Mouse (Mus musculus) CH12.LX (cell line): ENCODE measurements at regions not wholly inside any gene's neighbourhood (a gene's known extent, or its start where the extent isn't known, plus 50 kb on each side); places are given as distances from the start of the nearest gene placed in this dataset.

ENCODE experiments used
- DNase-seq: peaks from one replicate; pipeline ENCODE4 v3.0.0-alpha.2; 2013; ENCODE audit errors: extremely low read depth
- H3K27ac ChIP-seq: 2 replicates; pipeline ENCODE4 v1.5.1; 2012; ENCODE audit warnings: low read depth, mild to moderate bottlenecking, control low read depth, moderate library complexity; ENCODE audit not compliant: insufficient read depth
- H3K27me3 ChIP-seq: replicated peaks from 2 replicates; pipeline ENCODE3; 2012; ENCODE audit warnings: inconsistent platforms
- H3K36me3 ChIP-seq, 2 experiments: replicated peaks in 1 of 2; 2 replicates each; pipeline versions ENCODE3 to v1.6.1; 2012; ENCODE audit warnings: inconsistent platforms in 1 of 2, low read length in 1 of 2, mild to moderate bottlenecking in 1 of 2, mixed read lengths in 1 of 2, moderate library complexity in 1 of 2; ENCODE audit not compliant: control insufficient read depth in 1 of 2, insufficient read depth in 1 of 2
- H3K4me1 ChIP-seq, 2 experiments: 2 replicates each; pipeline ENCODE4 v1.6.1; 2012; ENCODE audit warnings: inconsistent platforms in 1 of 2, moderate library complexity in 1 of 2; ENCODE audit not compliant: insufficient read depth in 2 of 2, control insufficient read depth in 1 of 2
- H3K4me2 ChIP-seq: 2 replicates; pipeline ENCODE4 v1.6.1; 2012; ENCODE audit warnings: low read depth, mild to moderate bottlenecking, control low read depth; ENCODE audit not compliant: poor library complexity, insufficient read depth, severe bottlenecking
- H3K4me3 ChIP-seq, 3 experiments: fragments of 150-350 bp in 1 of 3; sonication (generic) in 1 of 3; replicated peaks in 1 of 3; 2 replicates each; pipeline versions ENCODE3 to v1.5.1; 2011 to 2012; ENCODE audit warnings: low read depth in 2 of 3, low read length in 2 of 3, mild to moderate bottlenecking in 2 of 3, moderate library complexity in 2 of 3, control low read depth in 1 of 3, improper control_type of control experiment in 1 of 3, inconsistent platforms in 1 of 3, mixed read lengths in 1 of 3; ENCODE audit not compliant: poor library complexity in 1 of 3
- H3K79me2 ChIP-seq: replicated peaks from 2 replicates; pipeline ENCODE4 v1.6.1; 2012; ENCODE audit warnings: mild to moderate bottlenecking, moderate library complexity; ENCODE audit not compliant: control insufficient read depth, poor library complexity, insufficient read depth, severe bottlenecking; ENCODE audit errors: extremely low read depth
- H3K9ac ChIP-seq: 2 replicates; pipeline ENCODE4 v1.6.1; 2012; ENCODE audit warnings: low read depth, mild to moderate bottlenecking, control low read depth, moderate library complexity; ENCODE audit not compliant: insufficient read depth
- H3K9me3 ChIP-seq: replicated peaks from 2 replicates; pipeline ENCODE3; 2012; ENCODE audit warnings: low read length, inconsistent platforms, mixed read lengths
- BHLHE40 ChIP-seq: IDR thresholded peaks from 2 replicates; pipeline ENCODE4 v1.6.1; 2011; ENCODE audit warnings: mild to moderate bottlenecking, low read depth, low read length, improper control_type of control experiment
- CHD1 ChIP-seq: IDR thresholded peaks from 2 replicates; pipeline ENCODE4 v1.6.1; 2012; ENCODE audit warnings: low read depth, low read length, improper control_type of control experiment, inconsistent platforms
- CHD2 ChIP-seq: IDR thresholded peaks from 2 replicates; pipeline ENCODE4 v1.6.1; 2011; ENCODE audit warnings: low read length, improper control_type of control experiment
- CTCF ChIP-seq, 2 experiments: IDR thresholded peaks in 1 of 2; conservative IDR thresholded peaks in 1 of 2; 2 replicates each; pipeline ENCODE4 v1.5.1; 2011 to 2012; ENCODE audit warnings: low read depth in 2 of 2, low read length in 2 of 2, improper control_type of control experiment in 1 of 2, inconsistent platforms in 1 of 2, mild to moderate bottlenecking in 1 of 2, moderate library complexity in 1 of 2
- ELF1 ChIP-seq: IDR thresholded peaks from 2 replicates; pipeline ENCODE4 v1.6.1; 2014; ENCODE audit warnings: low read depth, mild to moderate bottlenecking, inconsistent platforms, low read length, improper control_type of control experiment
- EP300 ChIP-seq: IDR thresholded peaks from 2 replicates; pipeline ENCODE4 v1.6.1; 2011; ENCODE audit warnings: low read length, improper control_type of control experiment
- JUND ChIP-seq: conservative IDR thresholded peaks from 2 replicates; pipeline ENCODE4 v1.6.1; 2011; ENCODE audit warnings: low read depth, low read length, improper control_type of control experiment
- KAT2A ChIP-seq: IDR thresholded peaks from 2 replicates; pipeline ENCODE4 v1.6.1; 2012; ENCODE audit warnings: low read length, improper control_type of control experiment, inconsistent platforms; ENCODE audit not compliant: insufficient replicate concordance
- MAFK ChIP-seq: IDR thresholded peaks from 2 replicates; pipeline ENCODE4 v1.6.1; 2011; ENCODE audit warnings: low read length, improper control_type of control experiment; ENCODE audit not compliant: insufficient replicate concordance
- MAX ChIP-seq: IDR thresholded peaks from 2 replicates; pipeline ENCODE4 v1.6.1; 2011; ENCODE audit warnings: low read length, improper control_type of control experiment
- MAZ ChIP-seq: IDR thresholded peaks from 2 replicates; pipeline ENCODE4 v1.6.1; 2012; ENCODE audit warnings: low read depth, mild to moderate bottlenecking, inconsistent platforms, low read length, improper control_type of control experiment, moderate library complexity
- MXI1 ChIP-seq: IDR thresholded peaks from 2 replicates; pipeline ENCODE4 v1.6.1; 2011; ENCODE audit warnings: mild to moderate bottlenecking, low read depth, low read length, improper control_type of control experiment
- NELFE ChIP-seq: IDR thresholded peaks from 2 replicates; pipeline ENCODE4 v1.6.1; 2011; ENCODE audit warnings: low read depth, low read length, improper control_type of control experiment
- PAX5 ChIP-seq: IDR thresholded peaks from 2 replicates; pipeline ENCODE4 v1.6.1; 2012; ENCODE audit warnings: low read length, inconsistent platforms, mixed read lengths
- POLR2A ChIP-seq: IDR thresholded peaks from 2 replicates; pipeline ENCODE4 v1.6.1; 2011; ENCODE audit warnings: low read depth, mild to moderate bottlenecking, improper control_type of control experiment, low read length
- RAD21 ChIP-seq: IDR thresholded peaks from 2 replicates; pipeline ENCODE4 v1.6.1; 2011; ENCODE audit warnings: low read depth, mild to moderate bottlenecking, low read length, improper control_type of control experiment, moderate library complexity
- RCOR1 ChIP-seq: conservative IDR thresholded peaks from 2 replicates; pipeline ENCODE4 v1.6.1; 2012; ENCODE audit warnings: low read depth, mild to moderate bottlenecking, inconsistent platforms, low read length, improper control_type of control experiment
- SIN3A ChIP-seq: IDR thresholded peaks from 2 replicates; pipeline ENCODE4 v1.6.1; 2012; ENCODE audit warnings: low read length, improper control_type of control experiment, inconsistent platforms
- SMC3 ChIP-seq: IDR thresholded peaks from 2 replicates; pipeline ENCODE4 v1.6.1; 2011; ENCODE audit warnings: low read depth, low read length, improper control_type of control experiment
- TBP ChIP-seq: conservative IDR thresholded peaks from 2 replicates; pipeline ENCODE4 v1.6.1; 2011; ENCODE audit warnings: low read depth, low read length, improper control_type of control experiment
- UBTF ChIP-seq: IDR thresholded peaks from 2 replicates; pipeline ENCODE4 v1.6.1; 2012; ENCODE audit warnings: low read depth, mild to moderate bottlenecking, inconsistent platforms, low read length, improper control_type of control experiment, moderate library complexity
- ZMIZ1 ChIP-seq: IDR thresholded peaks from 2 replicates; pipeline ENCODE4 v1.6.1; 2012; ENCODE audit warnings: low read depth, mild to moderate bottlenecking, inconsistent platforms, low read length, improper control_type of control experiment
- dilution Hi-C: fragments of 300-500 bp; cut with MboI; formaldehyde crosslinking; loops from 2 replicates; pipeline ENCODE4 v1.14.3; 2020; ENCODE audit warnings: low sequenced_read_pairs; ENCODE audit not compliant: extremely low pct_unique_long_range_greater_than_20kb, extremely low pct_ligation_motif_present
- in situ Hi-C: fragments of 300-500 bp; cut with MboI; formaldehyde crosslinking; loops from 3 replicates; pipeline ENCODE4 v1.14.3; 2019; ENCODE audit warnings: low sequenced_read_pairs, low pct_ligation_motif_present, low pct_unique_long_range_greater_than_20kb, mixed read lengths

GRCm38 (mm10) chr4:153742241-153742640 lies 214.8 kb upstream of the A430005L14Rik start:
- no peak for DNase-seq
- no peaks in the 10 kb centered on the region for H3K36me3 ChIP-seq
- H3K79me2 ChIP-seq = no peaks in the 10 kb centered on the region
- dilution Hi-C loops = no loop called here
- no peak overlapping the region for H3K9ac ChIP-seq
- H3K27me3 ChIP-seq = no peaks in the 10 kb centered on the region
- no peak overlapping the region for H3K4me3 ChIP-seq
- peaks cover 39% of the 10 kb centered on the region for H3K9me3 ChIP-seq
- TF ChIP-seq MAX = no peak
- no peak for TF ChIP-seq PAX5
- TF ChIP-seq MAFK = no peak
- TF ChIP-seq BHLHE40 = no peak
- TF ChIP-seq ELF1 = no peak
- TF ChIP-seq TBP = no peak
- no peak for TF ChIP-seq NELFE
- no peak for TF ChIP-seq SIN3A
- TF ChIP-seq EP300 = no peak
- TF ChIP-seq CHD1 = no peak
- no peak for TF ChIP-seq ZMIZ1
- no peak for TF ChIP-seq MXI1
- no peak for TF ChIP-seq KAT2A
- TF ChIP-seq SMC3 = no peak
- TF ChIP-seq CHD2 = no peak
- no peak for TF ChIP-seq POLR2A
- no peak for TF ChIP-seq CTCF (conservative IDR thresholded peaks at IDR 0.05 in 1 of 2, IDR thresholded peaks at IDR 0.05 in 1 of 2; ENCODE audit: low read depth in 2 of 2, low read length in 2 of 2)
- TF ChIP-seq JUND = no peak
- no peak for TF ChIP-seq MAZ
- TF ChIP-seq, all 38 proteins: peak for 0
- in situ Hi-C loops = no loop called here
- Histone ChIP-seq H3K4me1 (no peaks in the 10 kb centered on the region), H3K27ac (no peak overlapping the region), H3K4me2 (no peak overlapping the region)

GRCm38 (mm10) chr4:153752791-153753190 lies 204.2 kb upstream of the A430005L14Rik start:
- no peaks in the 10 kb centered on the region for H3K79me2 ChIP-seq
- DNase-seq = no peak
- H3K27ac ChIP-seq = no peak overlapping the region
- no peak for TF ChIP-seq NELFE
- no peak for TF ChIP-seq UBTF
- TF ChIP-seq CHD2 = no peak
- TF ChIP-seq RAD21 = no peak
- TF ChIP-seq RCOR1 = no peak
- TF ChIP-seq, all 38 proteins: peak for 0
- H3K36me3 ChIP-seq = no peaks in the 10 kb centered on the region
- H3K4me2 ChIP-seq = no peak overlapping the region
- H3K9ac ChIP-seq = no peak overlapping the region
- H3K27me3 ChIP-seq = no peaks in the 10 kb centered on the region
- in situ Hi-C loops = no loop called here
- H3K4me1 ChIP-seq = no peaks in the 10 kb centered on the region
- H3K9me3 ChIP-seq = peaks cover 70% of the 10 kb centered on the region
- dilution Hi-C loops = no loop called here
- no peak overlapping the region for H3K4me3 ChIP-seq
